Mouse (Mus musculus) lung, embryonic 14.5 days (tissue): ENCODE measurements around the gene Iqch. TPM values are rescaled to one million over a fixed set of nuclear protein-coding genes. Genes with fewer than 3 reads are reported as not detected.

ENCODE experiments used
- ATAC-seq: fragments of 200-750 bp; cut with Nextera tagmentation; 2 replicates; pipeline ENCODE4 v1.8.0; 2017; ENCODE audit warnings: mild to moderate bottlenecking, moderate TSS enrichment, moderate library complexity; ENCODE audit not compliant: insufficient read depth
- DNase-seq: peaks from one replicate; pipeline ENCODE4 v3.0.0-alpha.2; 2015
- H3K27ac ChIP-seq: fragments of 300-500 bp; sonication (generic); 2 replicates; pipeline ENCODE4 v1.5.1; 2014; ENCODE audit warnings: low read depth, mild to moderate bottlenecking, moderate library complexity
- H3K27me3 ChIP-seq: fragments of 300-500 bp; sonication (generic); 2 replicates; pipeline ENCODE4 v1.6.1; 2014; ENCODE audit warnings: low read length, control low read depth; ENCODE audit not compliant: insufficient read depth
- H3K36me3 ChIP-seq: fragments of 300-500 bp; sonication (generic); 2 replicates; pipeline ENCODE4 v1.6.1; 2014; ENCODE audit warnings: control low read depth; ENCODE audit not compliant: insufficient read depth
- H3K4me1 ChIP-seq: fragments of 300-500 bp; sonication (generic); 2 replicates; pipeline ENCODE4 v1.6.1; 2014; ENCODE audit warnings: antibody characterized with exemption, control low read depth; ENCODE audit not compliant: insufficient read depth
- H3K4me2 ChIP-seq: fragments of 300-500 bp; sonication (generic); 2 replicates; pipeline ENCODE4 v1.6.1; 2014; ENCODE audit warnings: mild to moderate bottlenecking
- H3K4me3 ChIP-seq: fragments of 300-500 bp; sonication (generic); 2 replicates; pipeline ENCODE4 v1.5.1; 2014; ENCODE audit warnings: low read depth, low read length
- H3K9ac ChIP-seq: fragments of 300-500 bp; sonication (generic); 2 replicates; pipeline ENCODE4 v1.6.1; 2014
- H3K9me3 ChIP-seq: fragments of 300-500 bp; sonication (generic); 2 replicates; pipeline ENCODE4 v1.6.1; 2016; ENCODE audit warnings: low read depth, low read length, control low read depth
- CTCF ChIP-seq: IDR thresholded peaks from 2 replicates; pipeline ENCODE4 v1.5.1; 2016; ENCODE audit warnings: antibody characterized with exemption, low read depth
- WGBS: fragments of 180-500 bp; shearing (Covaris S2); extraction: QIAGEN DNeasy Blood & Tissue Kit; methylation state at CpG from one replicate; pipeline ENCODE4 v1.1.7; 2014; 5-methylcytosine and 5-hydroxymethylcytosine counted together
- polyA plus RNA-seq: library from polyadenylated mRNA; unstranded; fragments of >200 nt; fragmentation: Nextera tagmentation; extraction: Ambion mirVana; gene quantifications from 2 replicates; pipeline ENCODE4 v1.2.1, GENCODE M21; 2014

Iqch gene
- polyA plus RNA-seq, 1 experiment from 2014 or later, result 0.05 TPM

- Histone ChIP-seq H3K4me3 (no peak overlapping the region), H3K4me1 (no peaks in the 10 kb centered on the region), H3K27ac (no peak overlapping the region), H3K27me3 (no peaks in the 10 kb centered on the region), H3K9me3 (no peaks in the 10 kb centered on the region), H3K4me2 (no peak overlapping the region), H3K36me3 (no peaks in the 10 kb centered on the region), H3K9ac (no peak overlapping the region)
- TF ChIP-seq CTCF, result no peak
- 76% methylated on average over 5 of the region's 5 CpGs for WGBS
- ATAC-seq, result no peak
- no peak for DNase-seq
Observed at GRCm38 (mm10) chr9:63548966-63549365, 53.3 kb downstream of the Iqch start.

DNA sequence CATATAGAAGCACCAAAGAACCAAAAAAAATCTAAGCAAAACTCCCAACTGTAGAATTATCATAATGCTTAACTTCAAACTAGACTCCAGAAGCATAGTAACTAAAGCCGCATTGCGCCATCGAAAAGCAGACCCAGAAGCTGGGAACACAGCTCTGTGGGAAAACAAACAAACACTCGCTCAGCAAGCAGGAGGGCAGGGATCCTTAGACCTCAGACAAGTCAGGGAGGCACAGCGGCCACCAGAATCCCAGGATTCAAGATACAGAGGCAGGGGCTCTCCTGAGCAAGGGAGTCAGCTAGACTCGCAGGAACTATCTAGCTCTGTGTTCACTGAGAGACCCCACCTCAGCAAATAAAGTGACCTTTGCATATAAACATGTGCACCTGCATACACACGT, 60.4 kb downstream of the Iqch start:
- H3K9me3 ChIP-seq, result no peaks in the 10 kb centered on the region
- no peaks in the 10 kb centered on the region for H3K36me3 ChIP-seq
- no peak overlapping the region for H3K4me3 ChIP-seq
- no peaks in the 10 kb centered on the region for H3K4me1 ChIP-seq
- no peaks in the 10 kb centered on the region for H3K27me3 ChIP-seq
- WGBS, result 25% methylated on average over 7 of the region's 7 CpGs
- H3K27ac ChIP-seq, result no peak overlapping the region
- no peak for TF ChIP-seq CTCF
- no peak for ATAC-seq
- no peak for DNase-seq
- H3K4me2 ChIP-seq, result no peak overlapping the region
- H3K9ac ChIP-seq, result no peak overlapping the region

GRCm38 (mm10) chr9:63541301-63541700, 61.0 kb downstream of the Iqch start:
- H3K27me3 ChIP-seq, result no peaks in the 10 kb centered on the region
- H3K27ac ChIP-seq, result no peak overlapping the region
- H3K9me3 ChIP-seq, result no peaks in the 10 kb centered on the region
- H3K4me3 ChIP-seq, result no peak overlapping the region
- no peak for ATAC-seq
- H3K36me3 ChIP-seq, result no peaks in the 10 kb centered on the region
- H3K4me2 ChIP-seq, result no peak overlapping the region
- H3K4me1 ChIP-seq, result no peaks in the 10 kb centered on the region
- no peak for DNase-seq
- no peak for TF ChIP-seq CTCF
- no peak overlapping the region for H3K9ac ChIP-seq
- 79% methylated on average over 7 of the region's 7 CpGs for WGBS

DNA sequence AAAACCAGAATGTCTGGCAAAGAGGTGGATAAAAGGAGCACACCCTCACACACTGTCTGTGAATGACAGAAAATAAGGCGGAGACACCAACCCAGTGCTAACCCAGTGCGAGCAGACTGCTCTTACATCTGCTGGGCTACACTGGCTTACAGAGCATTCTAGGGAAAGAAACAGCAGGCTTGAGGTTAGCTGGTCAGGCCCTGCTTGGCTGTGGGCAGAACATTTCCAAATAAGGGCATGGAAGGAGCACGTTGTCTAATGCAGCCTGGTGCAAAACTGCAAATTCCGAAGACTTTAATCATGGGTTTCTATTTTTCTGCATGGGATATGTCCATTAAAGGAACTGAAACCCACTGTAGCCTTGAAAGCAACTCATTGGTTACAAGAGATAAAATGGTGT, 64.8 kb downstream of the Iqch start:
- ATAC-seq (no peak), DNase-seq (no peak)
- Histone ChIP-seq H3K27ac (no peak overlapping the region), H3K4me3 (no peak overlapping the region), H3K9me3 (no peaks in the 10 kb centered on the region), H3K27me3 (no peaks in the 10 kb centered on the region), H3K4me1 (no peaks in the 10 kb centered on the region), H3K9ac (no peak overlapping the region), H3K4me2 (no peak overlapping the region), H3K36me3 (no peaks in the 10 kb centered on the region)
- 78% methylated on average over 4 of the region's 4 CpGs for WGBS
- no peak for TF ChIP-seq CTCF

DNA sequence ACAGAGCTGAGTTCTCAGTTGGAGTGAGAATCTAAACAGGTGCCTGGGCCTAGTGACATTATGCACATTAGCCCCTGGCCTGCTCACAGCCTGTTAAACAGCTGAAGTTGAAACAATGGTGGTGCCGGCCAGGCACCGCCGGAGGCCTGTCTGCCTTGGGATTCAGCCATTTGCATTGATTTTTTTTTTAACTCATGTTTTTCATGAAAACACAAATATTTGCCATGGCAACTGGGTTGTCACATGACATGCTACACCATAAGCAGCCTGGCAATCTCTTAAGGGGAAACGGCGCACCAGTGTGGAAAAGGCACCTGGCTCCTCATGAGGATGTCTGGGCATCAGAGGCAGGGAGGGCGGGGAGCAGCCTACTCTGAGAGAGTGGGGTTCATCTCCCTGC, 67.3 kb downstream of the Iqch start:
- Histone ChIP-seq H3K4me3 (no peak overlapping the region), H3K4me1 (no peaks in the 10 kb centered on the region), H3K9me3 (no peaks in the 10 kb centered on the region), H3K36me3 (no peaks in the 10 kb centered on the region), H3K9ac (no peak overlapping the region), H3K27me3 (no peaks in the 10 kb centered on the region), H3K4me2 (no peak overlapping the region), H3K27ac (no peak overlapping the region)
- DNase-seq (no peak), ATAC-seq (no peak)
- WGBS, result 75% methylated on average over 6 of the region's 6 CpGs
- no peak for TF ChIP-seq CTCF

DNA sequence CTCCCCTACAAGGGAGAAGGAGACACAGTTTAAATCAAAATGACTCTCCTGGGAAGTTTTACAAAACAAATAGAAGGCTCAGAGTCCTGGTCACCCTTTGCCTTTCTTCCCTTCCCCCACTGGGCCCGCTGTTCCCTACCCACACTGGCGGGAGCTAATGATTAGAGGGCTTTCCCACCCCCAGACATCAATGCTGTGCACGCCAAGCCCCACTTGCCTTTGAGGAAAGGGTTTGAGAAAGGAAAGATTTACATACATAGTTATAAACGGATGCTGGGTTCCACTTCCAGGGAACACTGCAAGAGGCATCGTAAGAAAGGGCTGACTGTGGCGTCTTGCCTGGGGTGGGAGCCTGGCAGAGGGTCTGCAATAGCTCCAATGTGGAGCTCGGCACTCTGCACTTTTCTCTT, 67.9 kb downstream of the Iqch start:
- no peak overlapping the region for H3K27ac ChIP-seq
- WGBS, result 21% methylated on average over 7 of the region's 7 CpGs
- DNase-seq, result no peak
- no peaks in the 10 kb centered on the region for H3K36me3 ChIP-seq
- H3K4me2 ChIP-seq, result no peak overlapping the region
- no peak overlapping the region for H3K4me3 ChIP-seq
- H3K4me1 ChIP-seq, result no peaks in the 10 kb centered on the region
- ATAC-seq, result no peak
- H3K9ac ChIP-seq, result no peak overlapping the region
- H3K27me3 ChIP-seq, result no peaks in the 10 kb centered on the region
- TF ChIP-seq CTCF, result no peak
- H3K9me3 ChIP-seq, result no peaks in the 10 kb centered on the region

DNA sequence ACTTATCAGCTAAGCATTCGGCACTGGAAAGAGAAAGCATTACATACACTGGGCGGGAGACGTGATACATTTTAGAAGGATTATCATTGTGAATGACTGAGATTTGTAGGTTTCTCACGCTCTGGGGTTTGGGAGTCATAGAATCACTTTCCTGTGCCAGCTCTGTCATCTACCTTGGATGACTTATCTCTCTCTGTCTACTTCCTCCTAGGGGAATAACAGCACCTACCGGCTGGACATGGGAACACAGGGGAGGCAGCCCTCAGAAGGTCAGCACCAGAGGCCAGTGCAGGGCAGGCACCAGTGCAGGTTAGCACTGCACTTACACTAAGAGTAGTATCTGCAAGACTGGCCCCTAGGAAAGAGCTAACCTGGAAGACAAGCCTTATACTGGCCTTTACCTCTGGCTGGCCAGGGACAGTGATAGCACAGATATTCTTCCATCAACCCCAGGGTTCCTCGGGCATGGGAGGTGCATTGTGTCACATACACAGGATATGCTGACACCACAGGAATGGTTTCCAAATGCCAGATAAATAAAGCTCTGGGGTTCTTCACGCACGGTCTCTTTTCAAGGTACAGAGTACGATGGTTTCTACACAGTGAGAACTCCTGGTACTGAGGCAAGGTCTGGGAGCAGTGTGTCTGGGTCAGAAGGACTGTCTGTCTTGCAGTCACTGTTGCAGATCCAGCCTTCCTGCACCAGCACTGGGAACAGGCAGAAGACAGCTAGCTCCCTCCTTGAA, 69.2 kb downstream of the Iqch start:
- Histone ChIP-seq H3K4me3 (no peak overlapping the region), H3K9me3 (no peaks in the 10 kb centered on the region), H3K4me1 (no peaks in the 10 kb centered on the region), H3K27ac (no peak overlapping the region), H3K9ac (no peak overlapping the region), H3K27me3 (no peaks in the 10 kb centered on the region), H3K4me2 (no peak overlapping the region), H3K36me3 (no peaks in the 10 kb centered on the region)
- ATAC-seq (no peak), DNase-seq (no peak)
- 44% methylated on average over 9 of the region's 9 CpGs for WGBS
- peak; percentile 29 for TF ChIP-seq CTCF

DNA sequence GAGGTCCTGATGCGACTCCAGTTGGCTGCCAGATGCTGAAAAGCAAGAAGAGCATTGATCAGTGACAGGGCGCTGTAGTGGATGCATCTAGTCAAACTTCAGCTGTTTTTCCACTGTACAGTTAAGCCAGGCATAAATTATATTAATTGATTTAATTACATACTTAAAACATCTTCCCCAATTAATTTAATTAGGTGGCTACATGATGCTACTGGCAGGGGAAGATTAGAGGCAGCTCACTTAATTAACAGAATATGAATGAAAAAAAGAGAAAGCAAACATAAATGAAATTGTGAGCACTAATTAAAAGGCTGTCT, 78.4 kb downstream of the Iqch start:
- H3K9me3 ChIP-seq, result no peaks in the 10 kb centered on the region
- TF ChIP-seq CTCF, result no peak
- no peak overlapping the region for H3K4me3 ChIP-seq
- H3K36me3 ChIP-seq, result no peaks in the 10 kb centered on the region
- WGBS, result 84% methylated on average over 2 of the region's 2 CpGs
- ATAC-seq, result no peak
- H3K27me3 ChIP-seq, result no peaks in the 10 kb centered on the region
- no peak for DNase-seq
- no peaks in the 10 kb centered on the region for H3K4me1 ChIP-seq
- H3K27ac ChIP-seq, result no peak overlapping the region
- H3K4me2 ChIP-seq, result no peak overlapping the region
- no peak overlapping the region for H3K9ac ChIP-seq
